Mouse (Mus musculus) c-Kit-negative CD71-positive TER-119-positive erythroid progenitor cells, embryonic 14.5 days (primary cell): ENCODE data around the gene Trio.

Source experiments
- DNase-seq: peaks from one replicate; pipeline ENCODE4 v3.0.0-alpha.2; 2013; ENCODE audit warnings: low read depth, low spot score

The Trio gene

GRCm38 (mm10) chr15:27923280-27923986 is 102.2 kb downstream of the Trio start:
- DNase-seq, result no peak

GRCm38 (mm10) chr15:27920751-27921150 is 104.9 kb downstream of the Trio start:
- DNase-seq, result no peak

GRCm38 (mm10) chr15:27919540-27919939 is 106.1 kb downstream of the Trio start:
- no peak for DNase-seq

- DNase-seq, result no peak
These were observed 106.8 kb downstream of the Trio start for GRCm38 (mm10) chr15:27918798-27919197.

GRCm38 (mm10) chr15:27916204-27916603 is 109.4 kb downstream of the Trio start:
- DNase-seq, result no peak

- DNase-seq, result no peak
These were observed 112.6 kb downstream of the Trio start for GRCm38 (mm10) chr15:27913013-27913412.

GRCm38 (mm10) chr15:27911196-27911595 is 114.5 kb downstream of the Trio start:
- no peak for DNase-seq

GRCm38 (mm10) chr15:27910179-27910578 is 115.5 kb downstream of the Trio start:
- DNase-seq, result no peak

- no peak for DNase-seq
These were observed 118.0 kb downstream of the Trio start for GRCm38 (mm10) chr15:27907649-27908048.

- DNase-seq, result no peak
These were observed 119.2 kb downstream of the Trio start for GRCm38 (mm10) chr15:27906409-27906808.

GRCm38 (mm10) chr15:27905341-27905740 is 120.3 kb downstream of the Trio start:
- DNase-seq, result no peak

GRCm38 (mm10) chr15:27904346-27905005 is 121.2 kb downstream of the Trio start:
- no peak for DNase-seq

- no peak for DNase-seq
These were observed 124.4 kb downstream of the Trio start for GRCm38 (mm10) chr15:27901200-27901599.

GRCm38 (mm10) chr15:27898795-27899406 is 126.7 kb downstream of the Trio start:
- DNase-seq, result no peak

GRCm38 (mm10) chr15:27894112-27894511 is 131.5 kb downstream of the Trio start:
- DNase-seq, result no peak

- DNase-seq, result no peak
These were observed 133.6 kb downstream of the Trio start for GRCm38 (mm10) chr15:27892029-27892428.

GRCm38 (mm10) chr15:27890666-27891065 is 135.0 kb downstream of the Trio start:
- DNase-seq, result no peak

- DNase-seq, result no peak
These were observed 137.5 kb downstream of the Trio start for GRCm38 (mm10) chr15:27888153-27888552.

GRCm38 (mm10) chr15:27886992-27887391 is 138.7 kb downstream of the Trio start:
- no peak for DNase-seq

- DNase-seq, result peak; percentile 35
These were observed 141.0 kb downstream of the Trio start for GRCm38 (mm10) chr15:27884347-27885250.

- no peak for DNase-seq
These were observed 141.8 kb downstream of the Trio start for GRCm38 (mm10) chr15:27883881-27884280.

- DNase-seq, result no peak
These were observed 142.8 kb downstream of the Trio start for GRCm38 (mm10) chr15:27882898-27883297.
